ENCODE assay signal across 21 mouse cellular contexts in the genomic region with DNA sequence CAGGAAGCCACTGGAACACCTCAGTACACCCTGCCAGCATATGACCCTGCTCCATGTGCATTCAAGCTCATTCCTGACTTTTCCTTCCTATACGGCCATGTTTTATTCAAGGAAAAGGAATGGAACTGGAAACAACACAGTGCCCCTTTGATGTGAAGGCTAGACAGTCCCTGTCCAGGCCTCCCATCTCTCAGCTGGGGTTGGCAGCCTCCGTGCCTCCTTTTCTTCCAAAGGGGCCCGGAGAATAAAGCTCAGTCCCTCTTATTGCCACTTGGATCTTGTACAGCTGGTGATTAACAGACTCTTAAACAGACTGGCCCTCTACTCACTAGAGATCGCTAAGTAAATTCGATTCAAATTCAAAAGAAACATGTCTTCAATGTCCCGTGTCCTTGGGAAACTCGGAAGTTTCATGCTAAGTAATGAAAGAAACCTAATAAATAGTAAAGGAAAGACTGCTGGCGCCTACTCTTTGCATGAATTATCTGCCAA. TPM values are rescaled to one million over a fixed set of nuclear protein-coding genes. Genes with fewer than 3 reads are reported as not detected.
A peak's percentile ranks its signal among the peaks of the same experiment; 100 is the strongest.
DNase-seq lines count a peak whose midpoint lies in the region; ATAC-seq and TF ChIP-seq lines count a peak whose summit lies in the region.
"Had no signal": no experiment of that assay in that cellular context is flagged by ENCODE, and none has a peak within 500 bp of the region (broad histone marks: within the 10 kb centered on the region; RNA-seq: fewer than 3 reads in every experiment).

No protein-coding gene starts in this region.

- no peaks in the 10 kb centered on the region for H3K27me3 ChIP-seq in forebrain, embryonic 15.5 days
- H3K27me3 ChIP-seq in forebrain, embryonic 10.5 days (ENCODE audit: poor library complexity, severe bottlenecking) = no peaks in the 10 kb centered on the region
- no peaks in the 10 kb centered on the region for H3K27me3 ChIP-seq in hindbrain, postnatal 0 days (ENCODE audit: insufficient read depth, low read length)
- H3K27me3 ChIP-seq in hindbrain, embryonic 11.5 days (ENCODE audit: control insufficient read depth, insufficient read depth, low read length) = no peaks in the 10 kb centered on the region
- no peaks in the 10 kb centered on the region; the same call in 1 of the 2 replicates for H3K27me3 ChIP-seq in forebrain, embryonic 16.5 days (replicated peaks; ENCODE audit: control insufficient read depth, insufficient read depth, low read length)
- H3K27me3 ChIP-seq in neural tube, embryonic 13.5 days = peaks cover 49% of the 10 kb centered on the region
- H3K27me3 ChIP-seq: CH12.LX; embryonic facial prominence, embryonic 13.5 days; heart, embryonic 15.5 days; Patski had no signal

- H3K4me3 ChIP-seq in forebrain, embryonic 15.5 days = no peak overlapping the region
- H3K4me3 ChIP-seq in forebrain, embryonic 10.5 days = no peak overlapping the region
- no peak overlapping the region for H3K4me3 ChIP-seq in hindbrain, postnatal 0 days (ENCODE audit: low read length)
- no peak overlapping the region for H3K4me3 ChIP-seq in hindbrain, embryonic 11.5 days (ENCODE audit: low read depth, low read length)
- no peak overlapping the region for H3K4me3 ChIP-seq in forebrain, embryonic 16.5 days (replicated peaks; ENCODE audit: low read length)
- H3K4me3 ChIP-seq in neural tube, embryonic 13.5 days = no peak overlapping the region
- H3K4me3 ChIP-seq: embryonic facial prominence, embryonic 13.5 days; heart, embryonic 10.5 days; heart, embryonic 15.5 days had no signal

- H3K4me2 ChIP-seq in forebrain, embryonic 15.5 days (replicated peaks) = no peak overlapping the region
- H3K4me2 ChIP-seq in hindbrain, postnatal 0 days (ENCODE audit: low read depth, low read length) = no peak overlapping the region
- no peak overlapping the region for H3K4me2 ChIP-seq in hindbrain, embryonic 11.5 days (replicated peaks; ENCODE audit: low read depth, low read length)
- no peak overlapping the region for H3K4me2 ChIP-seq in forebrain, embryonic 16.5 days (ENCODE audit: low read length)
- no peak overlapping the region for H3K4me2 ChIP-seq in neural tube, embryonic 13.5 days
- H3K4me2 ChIP-seq: embryonic facial prominence, embryonic 13.5 days; heart, embryonic 15.5 days had no signal

- WGBS in forebrain, embryonic 15.5 days = 16% methylated on average over 8 of the region's 8 CpGs
- 81% methylated on average over 8 of the region's 8 CpGs for WGBS in forebrain, embryonic 10.5 days
- 35% methylated on average over 8 of the region's 8 CpGs for WGBS in hindbrain, postnatal 0 days
- 75% methylated on average over 8 of the region's 8 CpGs for WGBS in hindbrain, embryonic 11.5 days
- WGBS in forebrain, embryonic 16.5 days = 15% methylated on average over 8 of the region's 8 CpGs
- 26% methylated on average over 8 of the region's 8 CpGs for WGBS in neural tube, embryonic 13.5 days

- ATAC-seq in forebrain, embryonic 15.5 days (replicated peaks) = peak; percentile 14
- 0 out of 2 replicates have a peak, but pooled peaks have one; percentile 31 for ATAC-seq in hindbrain, postnatal 0 days
- no peak for ATAC-seq in hindbrain, embryonic 11.5 days (ENCODE audit: low FRiP score)
- ATAC-seq in forebrain, embryonic 16.5 days = peak; percentile 22; the same call in 1 of the 2 replicates
- peak; percentile 37 for ATAC-seq in neural tube, embryonic 13.5 days (ENCODE audit: low read depth)
- ATAC-seq: activated CD4-positive, CD25-positive, alpha-beta regulatory T cell, adult 4 months; Patski had no signal

- no peaks in the 10 kb centered on the region for H3K9me3 ChIP-seq in forebrain, embryonic 15.5 days
- no peaks in the 10 kb centered on the region for H3K9me3 ChIP-seq in forebrain, embryonic 10.5 days
- no peaks in the 10 kb centered on the region for H3K9me3 ChIP-seq in hindbrain, postnatal 0 days (ENCODE audit: low read length)
- H3K9me3 ChIP-seq in hindbrain, embryonic 11.5 days (ENCODE audit: control insufficient read depth, low read length) = no peaks in the 10 kb centered on the region
- H3K9me3 ChIP-seq in forebrain, embryonic 16.5 days (ENCODE audit: control insufficient read depth, low read length) = no peaks in the 10 kb centered on the region
- no peaks in the 10 kb centered on the region for H3K9me3 ChIP-seq in neural tube, embryonic 13.5 days
- H3K9me3 ChIP-seq: embryonic facial prominence, embryonic 13.5 days; heart, embryonic 10.5 days; heart, embryonic 15.5 days had no signal

- TF ChIP-seq CTCF in hindbrain, postnatal 0 days (IDR thresholded peaks at IDR 0.05; ENCODE audit: low read depth) = no peak

- H3K4me1 ChIP-seq in forebrain, embryonic 15.5 days = peaks cover 33% of the 10 kb centered on the region
- peaks cover 37% of the 10 kb centered on the region for H3K4me1 ChIP-seq in forebrain, embryonic 10.5 days
- H3K4me1 ChIP-seq in hindbrain, postnatal 0 days (ENCODE audit: insufficient read depth, low read length) = peaks cover 14% of the 10 kb centered on the region
- peaks cover 2% of the 10 kb centered on the region; the same call in 1 of the 2 replicates for H3K4me1 ChIP-seq in hindbrain, embryonic 11.5 days (replicated peaks; ENCODE audit: control insufficient read depth, insufficient read depth, low read length)
- H3K4me1 ChIP-seq in forebrain, embryonic 16.5 days (replicated peaks; ENCODE audit: control insufficient read depth, insufficient read depth, low read length) = peaks cover 29% of the 10 kb centered on the region
- peaks cover 73% of the 10 kb centered on the region for H3K4me1 ChIP-seq in neural tube, embryonic 13.5 days (replicated peaks)

- no peak overlapping the region for H3K27ac ChIP-seq in forebrain, embryonic 15.5 days (replicated peaks)
- H3K27ac ChIP-seq in forebrain, embryonic 10.5 days = no peak overlapping the region
- no peak overlapping the region for H3K27ac ChIP-seq in hindbrain, postnatal 0 days
- no peak overlapping the region for H3K27ac ChIP-seq in hindbrain, embryonic 11.5 days (ENCODE audit: low read depth, low read length)
- no peak overlapping the region for H3K27ac ChIP-seq in forebrain, embryonic 16.5 days (ENCODE audit: low read length)
- no peak overlapping the region for H3K27ac ChIP-seq in neural tube, embryonic 13.5 days (replicated peaks)
- H3K27ac ChIP-seq: embryonic facial prominence, embryonic 13.5 days; heart, embryonic 10.5 days; heart, embryonic 15.5 days had no signal

- no peaks in the 10 kb centered on the region for H3K36me3 ChIP-seq in forebrain, embryonic 15.5 days
- H3K36me3 ChIP-seq in forebrain, embryonic 10.5 days (replicated peaks) = no peaks in the 10 kb centered on the region
- no peaks in the 10 kb centered on the region for H3K36me3 ChIP-seq in hindbrain, postnatal 0 days (ENCODE audit: insufficient read depth, low read length)
- H3K36me3 ChIP-seq in hindbrain, embryonic 11.5 days (ENCODE audit: control insufficient read depth, insufficient read depth, low read length) = no peaks in the 10 kb centered on the region
- H3K36me3 ChIP-seq in forebrain, embryonic 16.5 days (ENCODE audit: control insufficient read depth, insufficient read depth) = no peaks in the 10 kb centered on the region
- H3K36me3 ChIP-seq in neural tube, embryonic 13.5 days = no peaks in the 10 kb centered on the region
- H3K36me3 ChIP-seq: embryonic facial prominence, embryonic 13.5 days; heart, embryonic 10.5 days; heart, embryonic 15.5 days had no signal

- no peak overlapping the region for H3K9ac ChIP-seq in forebrain, embryonic 15.5 days (replicated peaks)
- H3K9ac ChIP-seq in hindbrain, postnatal 0 days (replicated peaks; ENCODE audit: low read length) = no peak overlapping the region
- H3K9ac ChIP-seq in hindbrain, embryonic 11.5 days (ENCODE audit: low read depth, low read length) = no peak overlapping the region
- no peak overlapping the region for H3K9ac ChIP-seq in forebrain, embryonic 16.5 days (replicated peaks; ENCODE audit: low read depth, low read length)
- H3K9ac ChIP-seq in neural tube, embryonic 13.5 days = no peak overlapping the region
- H3K9ac ChIP-seq: embryonic facial prominence, embryonic 13.5 days; heart, embryonic 15.5 days had no signal

- no peak for DNase-seq in forebrain, embryonic 10.5 days (ENCODE audit: extremely low spot score, low spot score)
- peak; percentile 40 for DNase-seq in hindbrain, postnatal 0 days (ENCODE audit: low spot score)
- DNase-seq in hindbrain, embryonic 11.5 days (ENCODE audit: low spot score) = no peak
- DNase-seq in layer of hippocampus, adult 9-11 months = no peak
- DNase-seq: adrenal gland, postnatal 14 days; cerebellum, adult 18-20 months; cerebellum, adult 9-11 months; cerebellum, postnatal 36 days; gastrocnemius, postnatal 10 days; heart, adult 18-20 months; heart, postnatal 14 days; kidney, adult 11 months had no signal

RNA-seq across cellular contexts. Expression of a gene that starts 56.0 kb away (rescaled TPM):
- 9.5 and 10.5 TPM in 2 replicates for polyA plus RNA-seq in forebrain, embryonic 15.5 days (2015; fragmentation: Nextera tagmentation; extraction: Ambion mirVana)
- polyA plus RNA-seq in forebrain, embryonic 10.5 days (2016; fragmentation: Nextera tagmentation; extraction: Ambion mirVana) = 4.5 and 4.6 TPM in 2 replicates
- 62.3 and 69.5 TPM in 2 replicates for total RNA-seq in hindbrain, postnatal 0 days (2014; rRNA removed)
- polyA plus RNA-seq in hindbrain, postnatal 0 days (2015; fragmentation: Nextera tagmentation; extraction: Ambion mirVana) = 19.9 and 21.4 TPM in 2 replicates
- 8.6 and 9.5 TPM in 2 replicates for polyA plus RNA-seq in hindbrain, embryonic 11.5 days (2014; fragmentation: Nextera tagmentation; extraction: Ambion mirVana)
- polyA plus RNA-seq in forebrain, embryonic 16.5 days (2015; fragmentation: Nextera tagmentation; extraction: Ambion mirVana) = 7.9 and 9.6 TPM in 2 replicates
- 13.5 TPM in 2 replicates for polyA plus RNA-seq in neural tube, embryonic 13.5 days (2015; fragmentation: Nextera tagmentation; extraction: Ambion mirVana)
- total RNA-seq: CH12.LX had no signal
- polyA plus RNA-seq: activated CD4-positive, CD25-positive, alpha-beta regulatory T cell, adult 4 months had no signal
